Mouse (Mus musculus): ENCODE measurements at regions not wholly inside any gene's neighbourhood (a gene's known extent, or its start where the extent isn't known, plus 50 kb on each side); places are given as distances from the start of the nearest gene placed in this dataset.

DNA sequence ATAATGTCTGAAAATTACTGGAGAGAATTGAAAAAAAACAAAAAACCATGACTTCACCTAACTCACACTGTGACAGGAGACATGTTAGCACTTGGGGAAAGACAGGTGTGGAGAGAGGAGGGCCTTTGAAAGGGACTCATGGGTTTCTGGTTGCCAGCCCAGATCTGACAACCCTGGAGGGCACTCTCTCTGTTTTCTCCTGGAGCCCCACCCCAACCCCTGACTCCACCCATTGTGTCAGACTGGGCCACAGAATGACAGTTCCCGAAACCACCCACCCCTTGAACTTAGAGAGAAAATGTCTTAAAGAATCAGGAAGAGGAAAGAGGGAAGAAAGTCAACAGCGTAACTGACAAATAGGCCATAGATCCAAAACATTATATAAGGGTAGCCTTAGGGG is 197.4 kb upstream of the Rreb1 start:
- TF ChIP-seq CTCF (conservative IDR thresholded peaks at IDR 0.05; ENCODE audit: low read length) (no peak), NANOG (IDR thresholded peaks at IDR 0.05; ENCODE audit: borderline replicate concordance, low read length) (no peak)
